Mouse (Mus musculus) limb, embryonic 11.5 days (tissue): ENCODE results near the gene Nsun3. TPM values are rescaled to one million over a fixed set of nuclear protein-coding genes. Genes with fewer than 3 reads are reported as not detected.
A peak's percentile ranks its signal among the peaks of the same experiment; 100 is the strongest.

Experiments used
- ATAC-seq: fragments of 200-750 bp; cut with Nextera tagmentation; 2 replicates; pipeline ENCODE4 v1.8.0; 2017; ENCODE audit warnings: low read depth; ENCODE audit not compliant: insufficient number of reproducible peaks, low FRiP score, low TSS enrichment
- DNase-seq: peaks from one replicate; pipeline ENCODE4 v3.0.0-alpha.2; 2015; ENCODE audit warnings: low spot score
- H3K27ac ChIP-seq: fragments of 300-500 bp; sonication (generic); replicated peaks from 2 replicates; pipeline ENCODE4 v1.5.1; 2014; ENCODE audit warnings: low read depth, mild to moderate bottlenecking, low read length
- H3K27me3 ChIP-seq: fragments of 300-500 bp; sonication (generic); 2 replicates; pipeline ENCODE4 v1.6.1; 2014; ENCODE audit warnings: mild to moderate bottlenecking, low read length, mixed read lengths; ENCODE audit not compliant: control insufficient read depth, insufficient read depth
- H3K36me3 ChIP-seq: fragments of 300-500 bp; sonication (generic); 2 replicates; pipeline ENCODE4 v1.6.1; 2014; ENCODE audit warnings: mild to moderate bottlenecking, low read length, moderate library complexity, mixed read lengths; ENCODE audit not compliant: control insufficient read depth, insufficient read depth
- H3K4me1 ChIP-seq: fragments of 300-500 bp; sonication (generic); 2 replicates; pipeline ENCODE4 v1.6.1; 2014; ENCODE audit warnings: low read length, mixed read lengths; ENCODE audit not compliant: control insufficient read depth, insufficient read depth
- H3K4me2 ChIP-seq: fragments of 300-500 bp; sonication (generic); 2 replicates; pipeline ENCODE4 v1.6.1; 2014; ENCODE audit warnings: low read depth, mild to moderate bottlenecking, moderate library complexity; ENCODE audit not compliant: severe bottlenecking
- H3K4me3 ChIP-seq: fragments of 300-500 bp; sonication (generic); 2 replicates; pipeline ENCODE4 v1.5.1; 2014; ENCODE audit warnings: low read depth, low read length
- H3K9ac ChIP-seq: fragments of 300-500 bp; sonication (generic); 2 replicates; pipeline ENCODE4 v1.6.1; 2014; ENCODE audit warnings: mild to moderate bottlenecking, low read length
- H3K9me3 ChIP-seq: fragments of 300-500 bp; sonication (generic); 2 replicates; pipeline ENCODE4 v1.6.1; 2016; ENCODE audit warnings: low read length; ENCODE audit not compliant: control insufficient read depth
- WGBS: fragments of 180-500 bp; shearing (Covaris S2); extraction: QIAGEN DNeasy Blood & Tissue Kit; methylation state at CpG from one replicate; pipeline ENCODE4 v1.1.7; 2014; 5-methylcytosine and 5-hydroxymethylcytosine counted together
- polyA plus RNA-seq: library from polyadenylated mRNA; unstranded; fragments of >200 nt; fragmentation: Nextera tagmentation; extraction: Ambion mirVana; gene quantifications from 2 replicates; pipeline ENCODE4 v1.2.1, GENCODE M21; 2014

Nsun3 gene
- polyA plus RNA-seq, 1 experiment from 2014 or later, result 8.3 TPM

GRCm38 (mm10) chr16:62810855-62811254 is 24.2 kb upstream of the Nsun3 start:
- no peak overlapping the region for H3K27ac ChIP-seq
- WGBS, result 81% methylated on average over 4 of the region's 4 CpGs

DNA sequence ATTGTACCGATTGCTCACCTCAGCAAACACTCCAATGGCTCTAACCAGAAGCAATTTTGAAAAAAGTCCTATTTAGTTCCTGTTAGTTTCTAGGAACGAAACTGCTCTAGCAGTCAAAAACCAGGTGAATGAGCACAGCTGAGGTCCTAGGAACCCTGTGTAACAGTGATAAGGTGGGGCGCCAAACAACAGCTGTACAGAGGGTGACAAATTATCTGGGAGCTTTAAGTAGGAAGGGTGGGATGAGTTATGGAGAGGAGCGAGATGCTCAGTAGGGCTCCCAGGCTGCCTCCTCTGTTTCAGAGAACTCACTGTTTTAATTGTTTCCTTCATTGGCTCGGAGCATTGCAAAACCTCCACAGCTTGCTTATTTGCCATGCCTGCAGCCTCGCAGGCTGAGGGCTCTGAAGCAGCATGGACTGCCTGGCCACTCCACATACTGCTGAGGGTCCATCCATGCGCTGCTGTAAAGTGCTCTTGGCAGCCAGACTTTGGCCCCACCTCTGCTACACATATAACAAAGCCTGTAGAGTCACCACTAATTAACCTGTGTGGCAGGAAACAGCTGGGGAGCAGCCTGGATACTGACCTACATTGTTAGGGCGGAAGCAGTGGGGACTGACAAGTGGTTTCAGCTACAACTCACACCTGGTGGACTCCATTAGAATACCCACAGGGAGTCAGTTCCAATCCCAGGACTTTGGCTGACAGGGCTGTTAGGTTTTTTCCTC is 20.8 kb upstream of the Nsun3 start:
- ATAC-seq, result peak; percentile 72

More at GRCm38 (mm10) chr16:62810855-62811254, 24.2 kb upstream of the Nsun3 start:
- no peak for DNase-seq
- H3K36me3 ChIP-seq, result no peaks in the 10 kb centered on the region
- peaks cover 8% of the 10 kb centered on the region; the same call in 1 of the 2 replicates for H3K4me1 ChIP-seq
- H3K9me3 ChIP-seq, result no peaks in the 10 kb centered on the region
- H3K4me3 ChIP-seq, result no peak overlapping the region
- no peak overlapping the region for H3K4me2 ChIP-seq
- no peak overlapping the region for H3K9ac ChIP-seq
- no peak for ATAC-seq
- H3K27me3 ChIP-seq, result no peaks in the 10 kb centered on the region

GRCm38 (mm10) chr16:62804621-62805020 is 18.0 kb upstream of the Nsun3 start:
- DNase-seq (no peak), ATAC-seq (no peak)
- no peak overlapping the region for H3K27ac ChIP-seq
- H3K4me1 ChIP-seq, result peaks cover 8% of the 10 kb centered on the region; the same call in 1 of the 2 replicates
- 94% methylated on average over 3 of the region's 3 CpGs for WGBS
- no peak overlapping the region for H3K4me2 ChIP-seq
- no peaks in the 10 kb centered on the region for H3K9me3 ChIP-seq
- H3K36me3 ChIP-seq, result no peaks in the 10 kb centered on the region
- H3K9ac ChIP-seq, result no peak overlapping the region
- no peaks in the 10 kb centered on the region for H3K27me3 ChIP-seq
- H3K4me3 ChIP-seq, result no peak overlapping the region

More for the DNA sequence above, 20.8 kb upstream of the Nsun3 start:
- DNase-seq, result peak; percentile 49
- Histone ChIP-seq H3K4me3 (no peak overlapping the region), H3K4me1 (peaks cover 8% of the 10 kb centered on the region; the same call in 1 of the 2 replicates), H3K27me3 (no peaks in the 10 kb centered on the region), H3K9ac (no peak overlapping the region), H3K36me3 (no peaks in the 10 kb centered on the region), H3K27ac (0 out of 2 replicates have a peak overlapping the region, but pooled peaks have one; percentile 14), H3K9me3 (no peaks in the 10 kb centered on the region), H3K4me2 (no peak overlapping the region)
- WGBS, result 36% methylated on average over 8 of the region's 8 CpGs

- no peak for ATAC-seq
- no peaks in the 10 kb centered on the region for H3K4me1 ChIP-seq
- WGBS, result 86% methylated on average over 3 of the region's 3 CpGs
- no peak overlapping the region for H3K27ac ChIP-seq
- no peak overlapping the region for H3K9ac ChIP-seq
- no peaks in the 10 kb centered on the region for H3K36me3 ChIP-seq
- DNase-seq, result no peak
- H3K9me3 ChIP-seq, result no peaks in the 10 kb centered on the region
- H3K4me2 ChIP-seq, result no peak overlapping the region
- no peak overlapping the region for H3K4me3 ChIP-seq
- H3K27me3 ChIP-seq, result no peaks in the 10 kb centered on the region
These were observed 13.2 kb upstream of the Nsun3 start for GRCm38 (mm10) chr16:62799839-62800238.

DNA sequence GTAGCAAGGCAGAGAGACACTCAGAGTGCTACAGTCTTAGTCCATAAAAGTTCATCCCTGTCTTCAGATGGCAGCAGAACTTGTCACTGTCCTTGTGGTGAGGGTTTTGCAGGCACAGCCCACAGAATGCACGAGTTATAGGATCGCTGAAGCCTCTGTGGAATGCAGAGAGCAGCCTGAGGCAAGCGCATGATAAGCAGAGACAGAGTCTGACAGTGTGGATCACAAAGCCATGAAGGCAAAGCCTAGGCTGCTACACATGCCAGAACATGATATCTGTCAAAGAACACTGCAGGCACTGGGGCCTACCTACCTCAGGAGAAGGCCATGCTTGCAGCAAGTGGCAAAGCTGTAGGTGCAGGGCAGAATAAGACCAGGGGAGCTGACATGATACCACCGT is 12.8 kb upstream of the Nsun3 start:
- 85% methylated on average over 4 of the region's 4 CpGs for WGBS
- no peak overlapping the region for H3K4me2 ChIP-seq
- no peak overlapping the region for H3K4me3 ChIP-seq
- no peak overlapping the region for H3K27ac ChIP-seq
- no peak overlapping the region for H3K9ac ChIP-seq
- 0 out of 2 replicates have a peak, but pooled peaks have one; percentile 44 for ATAC-seq
- no peaks in the 10 kb centered on the region for H3K4me1 ChIP-seq
- no peaks in the 10 kb centered on the region for H3K9me3 ChIP-seq
- DNase-seq, result no peak
- no peaks in the 10 kb centered on the region for H3K27me3 ChIP-seq
- H3K36me3 ChIP-seq, result no peaks in the 10 kb centered on the region

DNA sequence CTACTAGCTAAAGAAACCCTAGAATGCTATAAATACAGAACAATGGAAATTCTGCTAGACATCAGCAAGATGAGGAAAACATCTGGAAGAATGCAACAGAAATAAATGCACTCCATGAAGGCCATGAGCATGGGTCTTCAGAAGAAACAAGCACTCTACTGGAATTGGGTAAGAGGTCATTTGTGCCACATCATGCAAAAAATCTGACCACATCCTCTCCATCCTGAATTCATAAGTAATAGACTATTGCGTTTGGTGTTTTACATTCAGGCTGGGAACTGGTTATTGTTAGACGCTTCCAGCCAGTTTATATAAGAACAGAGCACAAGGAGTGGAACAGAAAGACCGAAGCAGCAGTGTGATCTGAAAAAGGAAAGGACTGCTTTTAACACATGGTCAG is 12.2 kb upstream of the Nsun3 start:
- Histone ChIP-seq H3K4me3 (no peak overlapping the region), H3K9ac (no peak overlapping the region), H3K9me3 (no peaks in the 10 kb centered on the region), H3K27me3 (no peaks in the 10 kb centered on the region), H3K4me1 (no peaks in the 10 kb centered on the region), H3K4me2 (no peak overlapping the region), H3K36me3 (no peaks in the 10 kb centered on the region), H3K27ac (no peak overlapping the region)
- WGBS, result 98% methylated on average over 3 of the region's 3 CpGs
- no peak for ATAC-seq
- DNase-seq, result no peak

DNA sequence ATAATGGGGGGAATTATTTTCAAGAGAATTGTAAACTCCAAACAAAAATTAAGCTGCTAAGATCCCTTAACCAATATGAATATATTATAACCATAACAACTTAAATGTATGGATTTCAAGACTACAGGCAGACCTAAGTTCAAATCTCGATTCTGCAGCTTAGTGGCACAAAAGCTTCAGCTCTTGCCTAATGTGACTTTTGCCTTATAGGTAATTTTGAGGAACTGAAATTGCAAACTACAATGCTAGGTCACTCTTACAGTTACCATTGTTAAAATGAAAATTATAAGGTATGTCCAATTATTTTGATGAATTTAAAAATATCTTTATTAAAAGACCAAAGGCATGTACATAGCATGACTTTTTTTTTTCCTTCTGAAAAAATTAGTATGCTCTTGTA is 10.0 kb upstream of the Nsun3 start:
- H3K9me3 ChIP-seq, result no peaks in the 10 kb centered on the region
- H3K9ac ChIP-seq, result no peak overlapping the region
- H3K4me2 ChIP-seq, result no peak overlapping the region
- H3K27me3 ChIP-seq, result no peaks in the 10 kb centered on the region
- WGBS, result 89% methylated on average over 1 of the region's 1 CpGs
- DNase-seq (no peak), ATAC-seq (no peak)
- H3K27ac ChIP-seq, result no peak overlapping the region
- H3K4me1 ChIP-seq, result no peaks in the 10 kb centered on the region
- no peak overlapping the region for H3K4me3 ChIP-seq
- H3K36me3 ChIP-seq, result no peaks in the 10 kb centered on the region

GRCm38 (mm10) chr16:62782229-62782628 is 4.4 kb downstream of the Nsun3 start:
- DNase-seq (no peak), ATAC-seq (no peak)
- Histone ChIP-seq H3K4me3 (no peak overlapping the region), H3K4me2 (no peak overlapping the region), H3K9ac (no peak overlapping the region), H3K4me1 (peaks cover 9% of the 10 kb centered on the region), H3K36me3 (no peaks in the 10 kb centered on the region), H3K27ac (no peak overlapping the region), H3K27me3 (no peaks in the 10 kb centered on the region), H3K9me3 (no peaks in the 10 kb centered on the region)
- WGBS, result 67% methylated on average over 5 of the region's 5 CpGs
